Mouse (Mus musculus) liver, embryonic 14.5 days (tissue): Measurements from ENCODE around the gene Krtap4-7. TPM values are rescaled to one million over a fixed set of nuclear protein-coding genes. Genes with fewer than 3 reads are reported as not detected.
"Not testable (repeated sequence)": the region's sequence is repeated elsewhere in the genome, so short reads cannot be mapped to it uniquely, and the experiment has no call there.

Experiments
- ATAC-seq: fragments of 200-750 bp; cut with Nextera tagmentation; 2 replicates; pipeline ENCODE4 v1.8.0; 2017; ENCODE audit warnings: moderate number of reproducible peaks, mild to moderate bottlenecking, moderate library complexity; ENCODE audit not compliant: insufficient read depth
- DNase-seq, 3 experiments: peaks; one replicate each; pipeline ENCODE4 v3.0.0-alpha.2; 2012 to 2013; ENCODE audit warnings: low read depth in 3 of 3, low spot score in 3 of 3
- H3K27ac ChIP-seq: fragments of 300-500 bp; sonication (generic); 2 replicates; pipeline ENCODE4 v1.5.1; 2014; ENCODE audit warnings: moderate library complexity, mild to moderate bottlenecking, control low read depth, inconsistent platforms
- H3K27me3 ChIP-seq: fragments of 300-500 bp; sonication (generic); 2 replicates; pipeline ENCODE4 v1.6.1; 2014; ENCODE audit warnings: mild to moderate bottlenecking, low read length, moderate library complexity; ENCODE audit not compliant: control insufficient read depth, insufficient read depth
- H3K36me3 ChIP-seq: fragments of 300-500 bp; sonication (generic); replicated peaks from 2 replicates; pipeline ENCODE4 v1.6.1; 2014; ENCODE audit warnings: low read depth; ENCODE audit not compliant: control insufficient read depth, insufficient read depth
- H3K4me1 ChIP-seq, 2 experiments: fragments of 200-500 bp in 1 of 2; fragments of 300-500 bp in 1 of 2; sonication (generic) in 1 of 2; replicated peaks; 2 replicates each; pipeline ENCODE4 v1.6.1; 2012 to 2014; ENCODE audit warnings: antibody characterized with exemption in 1 of 2, inconsistent platforms in 1 of 2, low read length in 1 of 2; ENCODE audit not compliant: control insufficient read depth in 2 of 2, insufficient read depth in 2 of 2
- H3K4me2 ChIP-seq: fragments of 300-500 bp; sonication (generic); 2 replicates; pipeline ENCODE4 v1.6.1; 2014; ENCODE audit warnings: low read depth, mild to moderate bottlenecking, control low read depth, moderate library complexity
- H3K4me3 ChIP-seq, 2 experiments: fragments of 200-500 bp in 1 of 2; fragments of 300-500 bp in 1 of 2; sonication (generic) in 1 of 2; 2 replicates each; pipeline ENCODE4 v1.5.1; 2012 to 2014; ENCODE audit warnings: low read depth in 2 of 2, low read length in 2 of 2, mild to moderate bottlenecking in 2 of 2, control low read depth in 1 of 2, inconsistent platforms in 1 of 2, moderate library complexity in 1 of 2; ENCODE audit not compliant: insufficient read depth in 1 of 2
- H3K9ac ChIP-seq: fragments of 300-500 bp; sonication (generic); replicated peaks from 2 replicates; pipeline ENCODE4 v1.6.1; 2014; ENCODE audit warnings: mild to moderate bottlenecking, control low read depth, moderate library complexity
- H3K9me3 ChIP-seq: fragments of 300-500 bp; sonication (generic); 2 replicates; pipeline ENCODE4 v1.6.1; 2016; ENCODE audit warnings: low read length, mixed read lengths; ENCODE audit not compliant: control insufficient read depth
- CTCF ChIP-seq: IDR thresholded peaks from 2 replicates; pipeline ENCODE4 v1.5.1; 2016; ENCODE audit warnings: antibody characterized with exemption, low read depth, control low read depth
- EP300 ChIP-seq: IDR thresholded peaks from 2 replicates; pipeline ENCODE4 v1.6.1; 2016; ENCODE audit warnings: antibody characterized with exemption, low read depth
- WGBS: fragments of 180-500 bp; shearing (Covaris S2); extraction: QIAGEN DNeasy Blood & Tissue Kit; methylation state at CpG from one replicate; pipeline ENCODE4 v1.1.7; 2014; ENCODE audit not compliant: insufficient replicate concordance; 5-methylcytosine and 5-hydroxymethylcytosine counted together
- polyA plus RNA-seq, 2 experiments: library from polyadenylated mRNA; depleted of rRNA in 1 of 2; stranded (reverse) in 1 of 2; unstranded in 1 of 2; fragments of >200 nt; fragmentation: Nextera tagmentation in 1 of 2; extraction: Ambion mirVana in 1 of 2; gene quantifications; 2 replicates each; pipeline versions ENCODE4 v1.2.1 to v1.2.3; 2012 to 2014

The Krtap4-7 gene
- polyA plus RNA-seq (2012; rRNA removed) (not detected in 2 replicates), polyA plus RNA-seq (2014; fragmentation: Nextera tagmentation; extraction: Ambion mirVana) (not detected in 2 replicates)

DNA sequence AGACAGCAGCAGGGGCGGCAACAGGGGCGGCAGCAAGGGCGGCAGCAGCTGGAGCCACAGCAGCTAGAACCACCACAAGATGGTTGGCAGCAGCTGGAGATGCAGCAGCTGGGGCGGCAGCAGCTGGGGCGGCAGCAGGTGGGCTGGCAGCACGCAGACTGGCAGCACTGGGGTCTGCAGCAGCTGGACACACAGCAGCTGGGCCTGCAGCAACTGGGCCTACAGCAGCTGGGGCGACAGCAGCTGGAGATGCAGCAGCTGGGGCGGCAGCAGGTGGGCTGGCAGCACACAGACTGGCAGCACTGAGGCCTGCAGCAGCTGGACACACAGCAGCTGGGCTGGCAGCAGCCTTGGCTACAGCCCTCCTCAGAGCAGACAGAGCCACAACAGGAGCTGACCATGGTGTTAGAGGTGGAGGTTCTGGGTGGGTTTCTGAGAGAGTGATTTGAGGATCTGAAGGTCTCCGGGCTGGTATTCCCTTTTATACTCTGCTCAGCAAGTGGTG is at the start of gene Krtap4-7:
Krtap4-7 (minus strand) TSS at position 455 of the 505 bp plus-strand sequence.
- not testable (repeated sequence) for ATAC-seq, H3K4me2 ChIP-seq, H3K9me3 ChIP-seq, DNase-seq, H3K4me3 ChIP-seq, H3K27me3 ChIP-seq, H3K27ac ChIP-seq, H3K36me3 ChIP-seq, H3K9ac ChIP-seq, H3K4me1 ChIP-seq
- 58% methylated on average over 9 of the region's 9 CpGs for WGBS

DNA sequence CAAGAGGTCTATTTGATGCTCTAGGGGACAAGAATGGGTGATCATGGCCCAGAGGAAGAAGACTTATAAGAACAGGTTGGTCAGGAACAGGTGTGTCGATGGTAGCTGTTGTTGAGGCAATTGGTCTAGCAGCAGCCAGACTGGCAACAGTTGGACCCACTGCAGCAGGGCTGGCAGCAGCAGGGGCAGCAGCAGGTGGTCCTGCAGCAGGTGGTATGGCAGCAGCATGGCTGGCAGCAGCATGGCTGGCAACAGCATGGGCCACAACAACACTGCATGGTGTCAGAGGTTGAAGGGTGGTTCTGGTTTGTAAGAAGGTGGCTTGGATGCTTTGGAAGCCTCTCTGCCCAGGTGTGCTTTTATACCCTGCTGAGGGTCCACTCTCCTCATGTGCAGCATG is 46.6 kb upstream of the Krtap4-7 start, which contains the start of gene Gm14190:
Gm14190 (minus strand) TSS at position 278 of the 400 bp plus-strand sequence.
- WGBS, result 43% methylated on average over 1 of the region's 1 CpGs
- no peaks in the 10 kb centered on the region for H3K4me1 ChIP-seq

DNA sequence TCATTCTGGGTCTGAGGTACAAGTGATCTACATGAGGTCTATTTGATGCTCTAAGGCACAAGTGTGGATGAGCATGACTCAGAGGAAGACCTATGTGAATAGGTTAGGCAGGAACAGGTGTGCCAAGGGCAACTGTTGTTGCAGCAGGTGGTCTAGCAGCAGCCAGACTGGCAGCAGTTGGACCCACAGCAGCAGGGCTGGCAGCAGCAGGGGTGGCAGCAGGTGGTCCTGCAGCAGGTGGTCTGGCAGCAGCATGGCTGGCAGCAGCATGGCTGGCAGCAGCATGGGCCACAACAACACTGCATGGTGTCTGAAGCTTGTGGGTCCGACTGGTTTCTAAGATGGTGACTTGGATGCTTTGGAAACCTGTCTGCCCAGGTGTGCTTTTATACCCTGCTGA is 41.3 kb upstream of the Krtap4-7 start:
- not testable (repeated sequence) for H3K9ac ChIP-seq, H3K27me3 ChIP-seq, H3K4me1 ChIP-seq, H3K9me3 ChIP-seq, H3K4me3 ChIP-seq, H3K4me2 ChIP-seq, DNase-seq, ATAC-seq, H3K36me3 ChIP-seq, H3K27ac ChIP-seq
- WGBS, result 34% methylated on average over 1 of the region's 1 CpGs

More for the DNA sequence above, 46.6 kb upstream of the Krtap4-7 start, which contains the start of gene Gm14190:
- Histone ChIP-seq H3K27ac (no peak within 1 kb of the TSS), H3K4me3 (no peak within 1 kb of the TSS), H3K9ac (no peak within 1 kb of the TSS), H3K9me3 (no peaks in the 10 kb centered on the region), H3K27me3 (no peaks in the 10 kb centered on the region), H3K4me2 (no peak within 1 kb of the TSS), H3K36me3 (no peaks in the 10 kb centered on the region)
- no peak for TF ChIP-seq CTCF
- no peak for TF ChIP-seq EP300
- DNase-seq (no peak), ATAC-seq (no peak)

DNA sequence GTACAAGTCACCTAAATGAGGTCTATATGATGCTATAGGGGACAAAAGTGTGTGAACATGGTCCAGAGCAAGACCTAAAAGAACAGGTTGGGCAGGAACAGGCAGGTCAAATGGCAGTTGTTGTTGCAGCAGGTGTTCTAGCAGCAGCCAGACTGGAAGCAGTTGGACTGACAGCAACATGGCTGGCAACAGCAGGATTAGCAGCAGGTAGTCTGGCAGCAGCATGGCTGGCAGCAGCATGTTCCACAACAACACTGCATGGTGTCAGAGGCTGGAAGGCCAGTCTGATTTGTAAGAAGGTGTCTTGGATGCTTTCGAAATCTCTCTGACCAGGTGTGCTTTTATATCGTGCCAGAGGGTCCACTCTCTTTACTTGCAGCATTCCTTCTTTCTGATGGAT is 39.6 kb upstream of the Krtap4-7 start:
- Histone ChIP-seq H3K4me2 (no peak overlapping the region), H3K27me3 (no peaks in the 10 kb centered on the region), H3K4me1 (no peaks in the 10 kb centered on the region), H3K36me3 (no peaks in the 10 kb centered on the region), H3K9ac (no peak overlapping the region), H3K27ac (no peak overlapping the region), H3K9me3 (no peaks in the 10 kb centered on the region), H3K4me3 (no peak overlapping the region)
- DNase-seq (no peak), ATAC-seq (no peak)
- WGBS, result 66% methylated on average over 2 of the region's 2 CpGs
- TF ChIP-seq EP300, result no peak
- TF ChIP-seq CTCF, result no peak

DNA sequence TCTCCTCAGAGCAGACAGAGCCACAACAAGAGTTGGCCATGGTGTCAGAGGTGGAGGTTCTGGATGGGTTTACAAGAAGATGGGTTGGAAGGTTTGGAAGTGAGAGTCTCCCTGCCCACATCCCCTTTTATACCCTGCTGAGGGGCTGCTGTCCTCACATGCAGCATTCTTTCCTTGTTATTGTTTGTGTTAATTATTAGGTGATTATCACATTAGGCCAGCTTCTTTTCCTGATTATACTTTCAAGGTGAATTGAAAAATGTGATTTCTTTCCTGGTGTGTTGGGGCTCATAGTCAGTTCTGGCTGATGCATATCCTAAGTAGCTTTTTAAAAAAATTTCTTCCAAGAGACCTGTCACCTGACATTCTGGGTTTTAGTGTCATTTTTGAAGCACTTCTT is 22.0 kb upstream of the Krtap4-7 start, which contains the start of gene Krtap4-6:
Krtap4-6 (minus strand) TSS at position 101 of the 400 bp plus-strand sequence.
- Histone ChIP-seq H3K4me3 (no peak within 1 kb of the TSS), H3K36me3 (no peaks in the 10 kb centered on the region), H3K4me1 (no peaks in the 10 kb centered on the region), H3K27ac (no peak within 1 kb of the TSS), H3K27me3 (no peaks in the 10 kb centered on the region), H3K9ac (no peak within 1 kb of the TSS), H3K4me2 (no peak within 1 kb of the TSS), H3K9me3 (no peaks in the 10 kb centered on the region)
- no peak for TF ChIP-seq EP300
- TF ChIP-seq CTCF, result no peak
- no peak for DNase-seq
- ATAC-seq, result no peak
